Mouse (Mus musculus) embryonic facial prominence, embryonic 11.5 days (tissue): ENCODE data around the gene Fbxl5. TPM values are rescaled to one million over a fixed set of nuclear protein-coding genes. Genes with fewer than 3 reads are reported as not detected.

Source experiments
- ATAC-seq: fragments of 200-750 bp; cut with Nextera tagmentation; replicated peaks from 2 replicates; pipeline ENCODE4 v1.8.0; 2017; ENCODE audit warnings: low read depth; ENCODE audit not compliant: insufficient number of reproducible peaks, low FRiP score, low TSS enrichment
- DNase-seq: peaks from one replicate; pipeline ENCODE4 v3.0.0-alpha.2; 2015; ENCODE audit warnings: low spot score
- H3K27ac ChIP-seq: fragments of 300-500 bp; sonication (generic); replicated peaks from 2 replicates; pipeline ENCODE4 v1.5.1; 2014; ENCODE audit warnings: mild to moderate bottlenecking, low read depth, low read length, control low read depth
- H3K27me3 ChIP-seq: fragments of 300-500 bp; sonication (generic); 2 replicates; pipeline ENCODE4 v1.6.1; 2014; ENCODE audit warnings: mild to moderate bottlenecking, low read length, moderate library complexity, mixed read lengths; ENCODE audit not compliant: control insufficient read depth, insufficient read depth
- H3K36me3 ChIP-seq: fragments of 300-500 bp; sonication (generic); replicated peaks from 2 replicates; pipeline ENCODE4 v1.6.1; 2014; ENCODE audit warnings: low read depth, mild to moderate bottlenecking, low read length, moderate library complexity, mixed read lengths; ENCODE audit not compliant: control insufficient read depth, insufficient read depth
- H3K4me1 ChIP-seq: fragments of 300-500 bp; sonication (generic); 2 replicates; pipeline ENCODE4 v1.6.1; 2014; ENCODE audit warnings: low read length, mixed read lengths; ENCODE audit not compliant: control insufficient read depth, insufficient read depth
- H3K4me2 ChIP-seq: fragments of 300-500 bp; sonication (generic); 2 replicates; pipeline ENCODE4 v1.6.1; 2014; ENCODE audit warnings: low read depth, mild to moderate bottlenecking, control low read depth, low read length, moderate library complexity
- H3K4me3 ChIP-seq: fragments of 300-500 bp; sonication (generic); 2 replicates; pipeline ENCODE4 v1.5.1; 2014; ENCODE audit warnings: low read depth, low read length, control low read depth
- H3K9ac ChIP-seq: fragments of 300-500 bp; sonication (generic); replicated peaks from 2 replicates; pipeline ENCODE4 v1.6.1; 2014; ENCODE audit warnings: mild to moderate bottlenecking, control low read depth, low read length
- H3K9me3 ChIP-seq: fragments of 300-500 bp; sonication (generic); replicated peaks from 2 replicates; pipeline ENCODE4 v1.6.1; 2016; ENCODE audit warnings: mild to moderate bottlenecking, low read length, inconsistent platforms, mixed read lengths; ENCODE audit not compliant: control insufficient read depth
- WGBS: fragments of 180-500 bp; shearing (Covaris S2); extraction: QIAGEN DNeasy Blood & Tissue Kit; methylation state at CpG from one replicate; pipeline ENCODE4 v1.1.7; 2014; 5-methylcytosine and 5-hydroxymethylcytosine counted together
- polyA plus RNA-seq: library from polyadenylated mRNA; unstranded; fragments of >200 nt; fragmentation: Nextera tagmentation; extraction: Ambion mirVana; gene quantifications from 2 replicates; pipeline ENCODE4 v1.2.1, GENCODE M21; 2014

Gene Fbxl5
- polyA plus RNA-seq, 1 experiment from 2014 or later = 83.4 TPM

GRCm38 (mm10) chr5:43787976-43788752, 33.3 kb downstream of the Fbxl5 start:
- no peak for ATAC-seq

GRCm38 (mm10) chr5:43786607-43787006, 34.8 kb downstream of the Fbxl5 start:
- DNase-seq (no peak), ATAC-seq (no peak)
- 88% methylated on average over 4 of the region's 4 CpGs for WGBS
- Histone ChIP-seq H3K4me3 (no peak overlapping the region), H3K9me3 (no peaks in the 10 kb centered on the region), H3K4me2 (no peak overlapping the region), H3K27me3 (no peaks in the 10 kb centered on the region), H3K27ac (no peak overlapping the region), H3K36me3 (no peaks in the 10 kb centered on the region), H3K9ac (no peak overlapping the region), H3K4me1 (no peaks in the 10 kb centered on the region)

More at GRCm38 (mm10) chr5:43787976-43788752, 33.3 kb downstream of the Fbxl5 start:
- Histone ChIP-seq H3K4me3 (no peak overlapping the region), H3K36me3 (no peaks in the 10 kb centered on the region), H3K27ac (no peak overlapping the region), H3K4me2 (no peak overlapping the region), H3K9me3 (no peaks in the 10 kb centered on the region), H3K27me3 (no peaks in the 10 kb centered on the region), H3K4me1 (no peaks in the 10 kb centered on the region), H3K9ac (no peak overlapping the region)
- WGBS = 78% methylated on average over 9 of the region's 9 CpGs
- DNase-seq = no peak

- Histone ChIP-seq H3K27ac (no peak overlapping the region), H3K4me3 (no peak overlapping the region), H3K9me3 (no peaks in the 10 kb centered on the region), H3K27me3 (no peaks in the 10 kb centered on the region), H3K4me2 (no peak overlapping the region), H3K9ac (no peak overlapping the region), H3K4me1 (no peaks in the 10 kb centered on the region), H3K36me3 (no peaks in the 10 kb centered on the region)
- ATAC-seq (no peak), DNase-seq (no peak)
- WGBS = 83% methylated on average over 2 of the region's 2 CpGs
Measured at GRCm38 (mm10) chr5:43783996-43784395, 37.4 kb downstream of the Fbxl5 start.

GRCm38 (mm10) chr5:43781977-43782930, 39.2 kb downstream of the Fbxl5 start:
- Histone ChIP-seq H3K36me3 (no peaks in the 10 kb centered on the region), H3K4me1 (no peaks in the 10 kb centered on the region), H3K9me3 (no peaks in the 10 kb centered on the region), H3K27me3 (no peaks in the 10 kb centered on the region), H3K4me3 (peak overlapping the region; percentile 91), H3K4me2 (peak overlapping the region; percentile 79), H3K27ac (peak overlapping the region; percentile 93), H3K9ac (peak overlapping the region; percentile 97)
- WGBS = 3% methylated on average over 73 of the region's 82 CpGs
- peak; percentile 92 for ATAC-seq
- DNase-seq = peak; percentile 90

GRCm38 (mm10) chr5:43781423-43781976, 39.9 kb downstream of the Fbxl5 start:
- peak overlapping the region; percentile 93 for H3K27ac ChIP-seq
- no peaks in the 10 kb centered on the region for H3K4me1 ChIP-seq
- no peaks in the 10 kb centered on the region for H3K9me3 ChIP-seq
- DNase-seq (peak; percentile 51), ATAC-seq (peak; percentile 67)
- peak overlapping the region; percentile 97 for H3K9ac ChIP-seq
- 0% methylated on average over 57 of the region's 61 CpGs for WGBS
- no peaks in the 10 kb centered on the region for H3K36me3 ChIP-seq
- H3K4me3 ChIP-seq = peak overlapping the region; percentile 91
- H3K27me3 ChIP-seq = no peaks in the 10 kb centered on the region
- peak overlapping the region; percentile 28 for H3K4me2 ChIP-seq

- H3K9me3 ChIP-seq = no peaks in the 10 kb centered on the region
- DNase-seq = no peak
- no peak overlapping the region for H3K9ac ChIP-seq
- ATAC-seq = no peak
- no peaks in the 10 kb centered on the region for H3K27me3 ChIP-seq
- H3K4me1 ChIP-seq = no peaks in the 10 kb centered on the region
- H3K36me3 ChIP-seq = no peaks in the 10 kb centered on the region
- 95% methylated on average over 3 of the region's 3 CpGs for WGBS
- no peak overlapping the region for H3K4me2 ChIP-seq
- H3K27ac ChIP-seq = no peak overlapping the region
- H3K4me3 ChIP-seq = no peak overlapping the region
Measured at GRCm38 (mm10) chr5:43778583-43778982, 42.9 kb downstream of the Fbxl5 start.

GRCm38 (mm10) chr5:43776993-43777392, 44.4 kb downstream of the Fbxl5 start:
- no peaks in the 10 kb centered on the region for H3K9me3 ChIP-seq
- no peaks in the 10 kb centered on the region for H3K27me3 ChIP-seq
- ATAC-seq = no peak
- H3K4me2 ChIP-seq = no peak overlapping the region
- no peaks in the 10 kb centered on the region for H3K36me3 ChIP-seq
- no peak for DNase-seq
- H3K9ac ChIP-seq = no peak overlapping the region
- WGBS = 73% methylated on average over 1 of the region's 1 CpGs
- no peak overlapping the region for H3K4me3 ChIP-seq
- H3K4me1 ChIP-seq = no peaks in the 10 kb centered on the region
- H3K27ac ChIP-seq = no peak overlapping the region
